Mouse (Mus musculus): ENCODE measurements at regions not wholly inside any gene's neighbourhood (a gene's known extent, or its start where the extent isn't known, plus 50 kb on each side); places are given as distances from the start of the nearest gene placed in this dataset.

DNA sequence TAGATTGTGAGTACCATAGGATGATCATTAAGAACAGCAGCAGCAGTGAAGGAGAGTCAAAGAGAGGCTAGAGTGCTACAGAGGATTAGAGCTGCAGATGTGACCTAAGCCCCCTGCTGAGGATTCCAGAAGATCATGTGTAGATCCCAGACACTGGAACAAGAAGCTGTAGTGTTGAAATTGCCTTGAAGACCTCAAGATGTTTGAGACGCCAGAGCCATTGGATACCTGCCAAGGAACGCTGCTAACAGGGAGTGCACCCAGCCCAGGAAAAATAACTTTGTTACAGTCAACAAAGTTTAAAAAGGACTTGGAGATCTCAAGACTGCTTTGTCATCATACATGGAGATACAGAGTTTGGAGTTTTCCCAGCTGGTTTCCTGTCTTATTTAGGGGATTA, 955.0 kb upstream of the Pcdh10 start:
- Histone ChIP-seq H3K27me3 (ENCODE audit: control insufficient read depth, insufficient read depth, low read length) (no peaks in the 10 kb centered on the region), H3K9ac (ENCODE audit: low read length) (no peak overlapping the region), H3K4me2 (ENCODE audit: low read depth) (no peak overlapping the region), H3K4me3 (ENCODE audit: low read depth, low read length) (no peak overlapping the region), H3K36me3 (ENCODE audit: control insufficient read depth, insufficient read depth, low read length) (no peaks in the 10 kb centered on the region), H3K9me3 (ENCODE audit: control insufficient read depth, low read length) (no peaks in the 10 kb centered on the region), H3K4me1 (ENCODE audit: control insufficient read depth, insufficient read depth, low read length) (no peaks in the 10 kb centered on the region), H3K27ac (ENCODE audit: low read depth, low read length) (no peak overlapping the region)
- DNase-seq (ENCODE audit: low spot score), result peak; percentile 9
- ATAC-seq (ENCODE audit: insufficient read depth, low FRiP score, low TSS enrichment), result no peak
- 90% methylated on average over 2 of the region's 2 CpGs for WGBS

DNA sequence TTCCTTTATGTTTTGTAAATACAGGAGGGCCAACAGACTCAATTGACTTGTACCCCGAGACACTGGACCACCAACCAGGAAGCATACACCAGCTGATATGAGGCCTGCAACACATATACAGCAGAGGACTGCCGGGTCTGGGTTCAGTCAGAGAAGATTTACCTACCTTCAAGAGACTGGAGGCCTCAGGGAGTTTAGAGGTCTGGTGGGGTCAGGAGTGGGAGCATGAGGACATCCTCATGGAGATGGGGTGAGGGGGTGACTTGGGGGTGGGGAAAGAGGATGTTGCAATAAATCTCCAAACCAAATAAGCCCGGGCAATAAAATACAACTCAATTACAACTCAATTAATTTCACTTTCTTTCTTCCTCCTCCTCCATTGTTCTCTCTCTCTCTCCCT, 910.1 kb upstream of the Pcdh10 start:
- WGBS, result 70% methylated on average over 3 of the region's 3 CpGs
- Histone ChIP-seq H3K9me3 (ENCODE audit: control insufficient read depth, low read length) (no peaks in the 10 kb centered on the region), H3K9ac (ENCODE audit: low read length) (no peak overlapping the region), H3K36me3 (ENCODE audit: control insufficient read depth, insufficient read depth, low read length) (no peaks in the 10 kb centered on the region), H3K27ac (ENCODE audit: low read depth, low read length) (no peak overlapping the region), H3K27me3 (ENCODE audit: control insufficient read depth, insufficient read depth, low read length) (no peaks in the 10 kb centered on the region), H3K4me1 (ENCODE audit: control insufficient read depth, insufficient read depth, low read length) (no peaks in the 10 kb centered on the region), H3K4me2 (ENCODE audit: low read depth) (no peak overlapping the region), H3K4me3 (ENCODE audit: low read depth, low read length) (no peak overlapping the region)
- ATAC-seq (ENCODE audit: insufficient read depth, low FRiP score, low TSS enrichment) (no peak), DNase-seq (ENCODE audit: low spot score) (no peak)

Data from neural tube, embryonic 11.5 days (tissue).